Mouse (Mus musculus): ENCODE data around the gene Atp5mpl. TPM values are rescaled to one million over a fixed set of nuclear protein-coding genes. Genes with fewer than 3 reads are reported as not detected.
A peak's percentile ranks its signal among the peaks of the same experiment; 100 is the strongest.

The Atp5mpl gene
- total RNA-seq, 2 experiments from 2014 or later: 816 to 919 TPM

- intact Hi-C loops (cut with DNase I; ENCODE audit: low total_unique reads): no loop called here
- DNase-seq: no peak
These were observed 39.4 kb downstream of the Atp5mpl start for GRCm38 (mm10) chr12:111927338-111927737.

GRCm38 (mm10) chr12:111923117-111923516 is 43.7 kb downstream of the Atp5mpl start:
- DNase-seq: no peak
- intact Hi-C loops (cut with DNase I; ENCODE audit: low total_unique reads): no loop called here

- peak; percentile 47 for DNase-seq
These were observed 46.7 kb downstream of the Atp5mpl start for GRCm38 (mm10) chr12:111920046-111920445.

GRCm38 (mm10) chr12:111916514-111917217 is 50.1 kb downstream of the Atp5mpl start:
- DNase-seq: no peak
- intact Hi-C loops (cut with DNase I; ENCODE audit: low total_unique reads): no loop called here

More at GRCm38 (mm10) chr12:111920046-111920445, 46.7 kb downstream of the Atp5mpl start:
- intact Hi-C loops (cut with DNase I; ENCODE audit: low total_unique reads): no loop called here

- intact Hi-C loops (cut with DNase I; ENCODE audit: low total_unique reads): no loop called here
- no peak for DNase-seq
These were observed 51.0 kb downstream of the Atp5mpl start for GRCm38 (mm10) chr12:111915781-111916180.

- intact Hi-C loops (cut with DNase I; ENCODE audit: low total_unique reads): no loop called here
- DNase-seq: no peak
These were observed 52.7 kb downstream of the Atp5mpl start for GRCm38 (mm10) chr12:111914031-111914430.

- intact Hi-C loops (cut with DNase I; ENCODE audit: low total_unique reads): no loop called here
- no peak for DNase-seq
These were observed 54.0 kb downstream of the Atp5mpl start for GRCm38 (mm10) chr12:111912802-111913201.

GRCm38 (mm10) chr12:111911796-111912195 is 55.0 kb downstream of the Atp5mpl start:
- DNase-seq: no peak
- intact Hi-C loops (cut with DNase I; ENCODE audit: low total_unique reads): no loop called here

Other genes starting within 250 kb of the Atp5mpl start
- gene Klc1, start 208.1 kb downstream of the Atp5mpl start, total RNA-seq (2021): 10 to 100 TPM; 53.4 to 62.2 TPM
- under 1 TPM; 0.53 to 0.86 TPM for gene Xrcc3, start 153.1 kb downstream of the Atp5mpl start, total RNA-seq (2021)
- gene Zfyve21, start 152.8 kb downstream of the Atp5mpl start, total RNA-seq (2021): 10 to 100 TPM; 15.1 to 18.6 TPM
- 1 to 10 TPM; 8.5 to 9.0 TPM for gene Ppp1r13b, start 58.9 kb downstream of the Atp5mpl start, total RNA-seq (2021)
- gene Tdrd9, start 4.6 kb upstream of the Atp5mpl start, total RNA-seq (2021): under 1 TPM; 0.31 to 0.38 TPM
- gene Rd3l, start 14.3 kb upstream of the Atp5mpl start, total RNA-seq (2021): not detected
- gene Aspg, start 139.7 kb upstream of the Atp5mpl start, total RNA-seq (2021): not detected
- gene Kif26a, start 179.2 kb upstream of the Atp5mpl start, total RNA-seq (2021): 1 to 10 TPM; 8.2 to 8.6 TPM

Data from gastrocnemius, postnatal 14 days (tissue).